Mouse (Mus musculus) ES-CJ7 (cell line): ENCODE measurements around the gene Fas.

Source experiments
- DNase-seq: peaks from one replicate; pipeline ENCODE4 v3.0.0; 2011; ENCODE audit warnings: low read depth, low spot score

The Fas gene

DNA sequence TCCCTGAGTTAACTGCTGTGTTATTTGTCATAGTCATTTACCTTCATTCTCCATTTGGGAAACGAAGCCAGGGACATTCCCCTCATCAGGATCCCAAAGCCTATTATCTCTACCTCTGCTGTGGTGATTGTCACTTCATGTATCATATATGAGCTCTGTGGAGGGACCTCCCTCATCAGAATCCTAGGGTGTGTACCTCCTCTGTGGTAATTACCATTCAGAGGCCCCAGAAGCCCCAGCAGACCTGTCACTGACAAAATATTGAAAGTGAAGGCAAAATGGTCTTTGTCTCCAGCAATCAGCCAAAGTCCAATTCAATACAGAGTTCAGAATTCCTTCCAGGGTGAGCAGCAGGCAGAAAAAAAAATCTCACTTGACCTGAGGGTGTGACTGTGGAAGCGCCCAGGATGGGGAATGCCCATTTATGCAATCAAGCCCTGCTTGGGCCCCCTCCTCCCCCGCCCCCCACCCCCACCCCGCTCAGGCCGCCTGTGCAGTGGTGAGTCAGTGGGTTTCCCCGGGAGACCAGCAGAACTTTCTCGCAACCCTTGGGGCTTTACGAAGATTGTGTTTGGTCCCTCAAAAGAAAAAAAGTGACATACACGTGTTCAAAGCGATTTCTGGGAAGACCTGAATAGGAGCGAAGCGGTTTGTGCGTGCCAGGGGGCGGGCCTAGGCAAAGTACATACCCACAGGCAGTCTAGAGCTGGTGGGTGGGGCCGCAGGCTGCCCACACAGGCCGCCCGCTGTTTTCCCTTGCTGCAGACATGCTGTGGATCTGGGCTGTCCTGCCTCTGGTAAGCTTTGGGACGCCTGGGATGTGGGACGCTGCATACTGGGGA, at the start of gene Fas:
Gene Fas, plus strand, starts transcription at position 719 of the 842 bp plus-strand sequence.
- DNase-seq = peak; percentile 55

DNA sequence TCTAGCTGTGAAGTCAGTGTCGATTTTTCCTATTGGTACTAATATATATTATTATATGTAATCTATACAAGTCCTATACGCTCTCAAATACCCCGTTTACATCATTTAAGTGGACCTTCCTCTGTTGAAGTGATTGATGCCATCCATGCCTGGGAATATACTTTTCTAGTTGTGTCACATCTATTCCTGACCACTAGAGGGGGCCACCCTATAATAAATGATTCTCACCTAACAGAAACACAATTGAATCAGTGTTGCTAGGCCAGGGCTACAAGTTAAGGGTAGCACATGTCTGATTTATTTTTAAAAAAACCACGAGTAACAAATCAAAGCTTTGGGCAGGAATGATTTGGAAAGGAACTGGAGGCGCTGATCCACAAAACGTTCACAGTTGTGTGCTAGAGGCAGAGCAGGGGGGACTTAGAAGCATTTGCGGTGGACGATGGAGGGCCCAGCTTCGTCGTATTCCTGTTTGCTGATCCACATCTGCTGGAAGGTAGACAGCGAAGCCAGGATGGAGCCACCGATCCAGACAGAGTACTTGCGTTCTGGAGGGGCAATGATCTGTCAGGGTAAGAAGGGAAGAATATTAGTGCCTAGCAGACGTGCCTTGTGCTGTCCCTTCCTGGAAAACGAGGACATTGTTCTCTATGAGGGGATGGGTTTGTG, 49.1 kb upstream of the Fas start:
- peak; percentile 40 for DNase-seq

DNA sequence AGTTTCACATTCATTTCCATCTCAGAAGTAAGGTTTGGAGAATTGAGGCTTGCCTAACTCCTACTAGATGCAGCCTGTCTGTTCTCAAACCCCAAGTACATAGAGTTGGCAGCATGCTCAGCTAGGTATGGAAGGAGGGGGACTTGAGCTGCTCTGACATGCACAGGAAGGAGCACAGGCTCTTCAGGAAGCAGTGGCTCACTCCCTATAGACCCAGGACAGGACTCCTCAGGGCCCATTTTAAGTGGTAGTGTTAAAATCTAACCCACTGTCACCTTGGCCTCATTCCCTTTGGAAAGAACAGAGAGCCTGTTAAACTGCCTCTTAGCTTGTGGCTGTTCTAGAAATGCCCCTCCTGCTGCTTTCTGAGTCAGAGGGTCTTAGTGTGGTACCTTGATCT, 47.5 kb upstream of the Fas start:
- DNase-seq = no peak

DNA sequence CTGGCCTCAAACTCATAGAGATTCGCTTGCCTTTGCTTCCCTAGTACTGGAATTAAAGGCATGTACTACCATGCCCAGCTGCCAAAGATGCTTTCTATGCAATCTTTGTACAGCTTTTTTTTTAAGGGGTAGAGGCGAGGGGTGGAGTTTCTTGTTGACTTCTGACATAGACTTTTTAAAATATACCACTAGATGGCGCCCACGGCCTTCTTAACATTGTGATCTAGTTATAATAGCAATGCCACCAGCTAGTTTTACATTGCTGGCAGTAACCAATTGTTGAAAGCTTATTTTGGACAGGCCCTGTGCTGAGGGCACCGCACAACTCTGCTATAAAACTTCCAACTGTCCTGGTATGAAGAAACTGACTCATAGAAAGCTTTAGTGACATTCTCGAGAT, 46.4 kb upstream of the Fas start:
- peak; percentile 71 for DNase-seq

DNA sequence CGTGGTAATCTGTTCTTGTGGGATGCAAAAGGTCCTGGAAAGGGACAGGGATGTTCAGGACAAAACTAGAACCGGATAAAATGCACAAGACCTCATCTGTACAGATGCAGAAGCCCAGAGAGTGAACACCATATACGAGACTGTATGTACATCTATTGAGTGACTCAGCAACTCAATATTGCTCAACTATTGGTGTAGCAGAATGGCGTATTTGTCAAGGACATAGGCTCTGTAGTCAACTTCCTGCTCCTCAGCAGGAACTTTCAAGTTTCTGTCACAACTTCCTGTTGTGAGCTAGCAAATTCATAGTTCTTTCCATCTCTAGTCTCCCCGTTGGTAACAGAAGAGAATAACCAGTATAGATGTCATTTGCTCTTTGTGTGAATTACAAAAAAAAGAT, 41.9 kb upstream of the Fas start:
- DNase-seq = no peak

DNA sequence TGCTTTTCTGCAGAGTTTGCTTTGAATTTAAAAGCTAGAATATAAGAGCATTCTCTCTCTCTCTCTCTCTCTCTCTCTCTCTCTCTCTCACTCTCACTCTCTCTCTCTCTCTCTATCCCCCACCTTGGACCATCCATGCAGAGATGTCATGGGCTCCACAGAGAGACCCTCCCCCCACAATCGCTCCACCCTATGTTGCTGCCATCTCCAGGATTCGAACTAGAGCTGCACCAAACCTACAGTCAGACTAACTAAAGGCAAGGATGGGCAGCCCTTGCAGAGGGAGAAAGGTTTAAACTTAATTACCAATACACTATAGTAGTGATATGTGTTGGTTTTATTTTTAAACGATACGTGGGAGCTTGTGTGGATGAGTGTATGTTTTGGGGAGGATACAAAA, 39.8 kb upstream of the Fas start:
- no peak for DNase-seq

DNA sequence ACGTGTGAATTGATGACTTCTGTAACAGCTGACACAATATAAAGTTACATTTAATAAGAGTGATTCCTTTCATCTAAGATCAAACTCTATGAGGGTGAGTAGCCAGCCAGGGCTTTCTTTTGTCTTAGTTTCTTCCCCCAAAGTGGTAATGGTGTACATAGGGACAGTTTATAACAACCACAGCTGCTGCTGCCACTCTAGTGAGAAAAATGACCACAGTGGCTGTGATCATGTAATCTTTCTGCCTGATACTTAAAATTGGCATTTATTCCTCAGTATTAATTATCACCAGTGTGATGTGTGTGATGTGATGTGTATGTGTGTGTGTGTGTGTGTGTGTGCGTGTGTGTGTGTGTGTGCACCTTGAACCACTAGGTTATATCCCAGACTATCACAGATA, 38.6 kb upstream of the Fas start:
- no peak for DNase-seq

DNA sequence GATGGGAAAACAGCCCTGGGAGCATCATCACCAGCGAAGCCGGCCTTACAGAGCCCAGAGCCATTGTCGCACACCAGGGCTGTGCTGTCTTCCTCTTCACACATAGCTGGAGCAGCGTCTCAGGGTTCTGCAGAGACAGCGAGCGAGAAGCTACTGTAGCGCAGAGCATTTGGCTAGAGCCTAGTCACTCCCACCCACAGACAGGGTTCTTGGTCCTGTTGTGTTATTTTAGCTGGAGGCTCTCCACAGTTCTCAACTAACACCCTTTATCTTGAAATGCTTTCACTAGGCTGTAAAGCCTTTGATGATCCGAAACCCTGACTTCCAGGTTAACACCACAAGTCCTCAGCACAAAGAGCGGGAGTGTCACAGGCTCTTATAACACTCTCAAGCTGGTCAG, 38.0 kb upstream of the Fas start:
- DNase-seq = no peak

DNA sequence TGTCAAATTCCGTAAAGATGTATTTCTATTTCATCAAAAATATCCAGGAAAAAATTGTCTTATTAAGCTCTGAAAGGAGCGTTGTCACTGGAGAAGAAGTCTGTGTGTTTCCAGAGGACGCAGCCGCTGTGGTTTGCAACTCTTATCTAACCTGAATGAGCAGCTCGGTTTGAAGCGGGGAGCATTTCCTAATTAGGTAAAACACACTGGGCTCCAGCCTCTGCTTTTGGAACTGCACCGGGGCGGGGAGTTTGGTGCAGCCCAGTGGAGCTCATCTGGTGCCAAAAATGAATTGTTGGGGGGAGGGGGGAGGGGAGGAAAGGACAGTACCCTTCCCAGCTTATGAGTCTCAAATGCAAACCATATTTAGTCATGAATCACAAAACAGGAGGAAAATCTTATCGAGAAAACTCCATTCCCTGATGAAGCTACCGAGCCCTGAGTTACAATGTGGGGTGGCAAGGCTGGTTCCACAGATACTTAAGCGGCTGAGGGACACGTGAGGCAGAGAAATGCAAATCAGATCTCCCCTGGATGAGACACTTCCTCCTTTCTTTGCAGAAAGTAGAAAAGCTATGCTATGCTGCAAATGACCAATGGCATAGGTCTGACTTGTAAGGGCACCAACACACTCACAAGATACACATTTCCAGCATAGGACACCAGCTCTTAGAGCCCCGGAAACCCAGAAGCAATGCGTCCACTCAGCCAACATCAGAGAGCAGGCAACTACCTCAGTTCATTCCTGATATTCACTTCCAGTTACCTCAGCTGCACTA, 36.2 kb upstream of the Fas start:
- no peak for DNase-seq

DNA sequence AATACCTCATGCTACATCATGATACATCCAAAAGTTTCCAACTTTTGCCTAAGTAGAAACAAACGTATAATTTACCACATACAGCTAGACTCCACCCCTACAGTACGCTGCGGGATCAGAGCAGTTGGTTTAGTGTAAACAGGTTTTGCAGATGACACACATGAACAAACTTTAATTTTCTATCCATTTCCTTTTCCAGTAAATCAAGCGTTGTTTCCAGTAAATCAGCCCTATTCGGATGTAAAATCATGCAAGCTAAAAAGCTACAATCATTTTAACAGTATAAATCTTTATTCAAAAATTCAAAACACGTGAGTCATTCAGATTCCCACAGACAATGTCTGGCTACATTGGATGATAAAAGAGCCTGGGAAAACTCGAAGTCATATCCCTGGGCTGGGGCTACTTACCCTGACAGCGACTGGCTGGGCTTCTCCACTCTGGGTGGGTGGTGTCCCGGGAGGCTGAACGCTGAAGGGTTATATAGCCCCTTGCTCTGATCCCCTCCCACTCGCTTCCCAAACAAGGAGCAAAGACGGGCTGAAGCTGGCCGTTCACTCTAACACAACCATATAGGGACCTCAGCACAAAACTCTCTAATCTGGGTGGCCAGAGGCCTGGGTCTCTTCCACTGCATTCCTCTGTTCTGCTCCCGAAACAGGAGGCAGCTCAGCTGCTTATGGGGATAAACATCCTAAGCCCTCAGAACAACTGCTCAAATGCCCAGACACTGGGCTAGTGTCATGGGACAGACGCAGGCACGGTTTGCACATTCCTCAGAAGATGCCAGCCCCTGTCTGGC, 35.4 kb upstream of the Fas start, which contains the start of gene Acta2:
Gene Acta2, minus strand, starts transcription at position 711 of the 802 bp plus-strand sequence.
- no peak for DNase-seq

DNA sequence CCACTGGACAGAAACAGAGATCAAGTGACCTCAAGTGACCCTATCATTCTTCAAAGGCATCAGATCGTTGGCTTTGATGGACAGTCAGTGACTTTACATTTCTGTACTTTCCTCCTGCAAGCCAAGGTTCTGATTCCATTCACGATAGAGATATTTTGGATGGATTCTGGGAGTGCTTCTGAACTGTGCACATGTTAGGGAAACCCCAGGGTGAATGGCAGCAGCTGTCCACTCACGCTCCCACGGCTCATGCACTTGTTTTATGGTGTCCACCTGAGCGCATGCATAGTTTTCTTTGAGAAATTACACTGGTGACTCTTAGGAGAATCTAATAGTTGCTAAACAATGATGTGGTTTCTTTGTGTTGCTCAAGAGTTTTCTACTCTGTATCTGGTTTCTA, 34.3 kb upstream of the Fas start:
- no peak for DNase-seq

DNA sequence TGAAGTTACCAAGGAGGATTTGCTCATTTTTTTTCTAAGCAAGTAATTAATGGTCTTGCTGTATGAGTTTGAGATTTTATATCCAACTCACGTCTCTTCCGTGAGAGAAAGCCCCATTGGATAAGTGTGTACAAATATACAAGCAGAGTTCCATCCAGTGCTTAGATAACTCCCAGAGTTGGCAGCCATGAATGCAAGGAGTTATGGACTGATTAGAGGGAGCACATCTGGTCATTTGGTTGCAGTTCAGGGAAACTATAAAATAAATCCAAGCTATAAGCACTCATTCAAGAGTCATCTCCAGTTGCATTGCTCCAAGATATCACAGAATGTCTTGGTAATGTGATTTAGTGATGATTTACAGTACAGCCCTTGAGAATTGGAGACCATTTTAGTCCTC, 33.5 kb upstream of the Fas start:
- DNase-seq = no peak

DNA sequence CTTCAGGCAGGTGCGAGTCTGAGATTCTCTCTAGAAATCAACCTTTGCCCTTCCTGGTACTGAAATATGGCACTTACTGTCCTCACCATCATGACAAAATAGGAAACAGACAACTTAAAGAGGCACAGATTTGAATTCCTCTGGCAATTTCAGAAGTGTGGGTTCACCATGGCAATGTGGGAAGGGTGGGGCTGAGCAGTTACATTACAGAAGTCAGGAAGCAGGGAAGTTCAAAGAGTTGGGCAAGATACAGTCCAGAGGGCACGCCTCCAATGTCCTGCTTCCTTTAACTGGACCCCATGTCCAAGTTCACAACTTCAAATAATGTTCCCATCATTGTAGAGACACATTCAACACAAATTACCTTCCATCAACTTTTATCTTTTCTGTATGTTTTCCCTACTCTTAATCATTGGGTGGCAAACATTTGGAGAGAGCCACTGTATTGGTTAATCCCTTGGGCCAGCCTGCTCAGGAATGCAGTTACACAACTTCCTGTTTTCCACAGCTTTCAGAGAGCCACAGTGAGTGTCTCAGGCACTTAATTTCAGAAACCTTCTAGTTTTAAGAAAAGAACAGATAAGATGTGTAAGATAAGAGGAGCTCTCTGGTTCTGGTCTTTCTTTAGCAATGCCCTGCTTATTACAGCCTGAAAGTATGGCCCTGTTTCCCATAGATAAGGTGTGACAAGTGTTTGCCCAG, 28.0 kb upstream of the Fas start:
- no peak for DNase-seq

DNA sequence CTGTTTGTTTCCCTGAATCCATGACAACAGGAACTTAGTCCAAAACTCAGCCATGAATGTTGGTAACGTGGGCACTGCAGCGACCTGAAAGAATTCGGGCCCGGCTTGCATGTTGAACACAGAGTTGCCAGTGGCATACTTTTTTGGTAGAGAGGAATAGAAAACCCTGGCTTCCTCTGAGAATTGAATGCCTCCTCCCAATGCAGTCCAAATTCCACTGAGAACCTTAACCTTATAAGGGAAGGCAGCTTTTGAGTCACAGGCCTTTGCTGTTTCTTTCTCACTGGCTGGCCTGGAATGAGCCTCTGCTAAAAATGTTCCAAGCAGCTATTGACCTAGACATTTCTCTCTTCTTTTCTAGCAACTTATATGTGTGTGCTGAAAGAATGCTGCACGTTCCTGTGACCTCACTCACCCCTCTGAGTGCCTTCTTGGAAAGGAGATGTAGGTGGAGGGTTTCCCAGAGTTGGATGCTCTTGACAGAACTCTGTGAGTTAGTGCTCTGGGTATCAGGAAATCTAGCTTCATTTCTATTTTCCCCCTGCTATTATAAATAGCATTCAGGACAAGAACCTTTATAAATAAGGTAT, 24.8 kb upstream of the Fas start:
- DNase-seq = no peak

DNA sequence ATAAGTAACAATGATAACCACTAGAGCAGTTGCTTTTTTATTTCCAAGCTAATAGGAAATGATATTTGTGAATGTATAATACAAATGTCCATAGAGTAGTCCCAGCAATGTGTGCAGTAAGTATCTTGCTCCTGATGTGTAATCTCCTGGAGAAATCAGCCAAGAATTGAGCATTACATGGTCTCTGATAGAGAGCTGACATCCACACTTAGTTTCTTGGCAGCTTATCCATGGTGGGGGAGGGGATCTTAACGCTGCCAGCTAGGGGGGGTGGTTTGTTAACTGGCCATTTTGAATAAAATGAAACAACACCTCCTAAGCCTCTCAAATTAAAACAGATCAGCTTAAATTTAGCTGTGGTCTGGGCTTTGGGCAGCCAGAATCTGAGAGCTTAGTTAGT, 21.5 kb upstream of the Fas start:
- no peak for DNase-seq

DNA sequence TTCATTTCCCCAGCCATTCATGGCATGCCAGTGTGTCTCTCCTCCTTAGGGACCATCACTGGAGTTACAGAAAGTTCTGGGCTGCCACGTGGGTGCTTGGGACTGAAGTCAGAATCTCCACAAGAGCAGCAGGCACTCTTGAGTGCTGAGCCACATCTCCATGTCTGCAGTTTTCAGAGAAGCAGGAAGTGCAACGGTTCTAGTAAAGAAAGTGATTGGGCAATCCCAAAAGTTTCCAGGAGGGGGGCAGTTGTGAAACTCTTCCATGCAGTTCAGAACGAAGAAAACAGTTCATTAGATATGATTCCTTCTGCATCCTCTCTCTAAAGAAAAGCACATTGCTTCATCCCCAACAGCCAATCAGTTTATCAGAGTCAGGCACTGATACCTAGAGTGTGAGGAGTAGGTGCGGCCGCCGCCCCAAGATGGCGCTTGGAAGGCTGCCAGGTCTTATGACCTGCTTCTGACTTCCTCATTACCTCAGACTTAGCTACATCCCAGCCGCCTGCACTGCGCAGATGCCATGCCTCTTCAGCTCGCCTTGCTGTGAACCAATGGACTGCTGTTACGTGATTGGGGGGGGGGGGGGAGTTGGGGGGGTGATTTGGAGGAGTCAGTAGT, 20.2 kb upstream of the Fas start:
- DNase-seq = peak; percentile 34

DNA sequence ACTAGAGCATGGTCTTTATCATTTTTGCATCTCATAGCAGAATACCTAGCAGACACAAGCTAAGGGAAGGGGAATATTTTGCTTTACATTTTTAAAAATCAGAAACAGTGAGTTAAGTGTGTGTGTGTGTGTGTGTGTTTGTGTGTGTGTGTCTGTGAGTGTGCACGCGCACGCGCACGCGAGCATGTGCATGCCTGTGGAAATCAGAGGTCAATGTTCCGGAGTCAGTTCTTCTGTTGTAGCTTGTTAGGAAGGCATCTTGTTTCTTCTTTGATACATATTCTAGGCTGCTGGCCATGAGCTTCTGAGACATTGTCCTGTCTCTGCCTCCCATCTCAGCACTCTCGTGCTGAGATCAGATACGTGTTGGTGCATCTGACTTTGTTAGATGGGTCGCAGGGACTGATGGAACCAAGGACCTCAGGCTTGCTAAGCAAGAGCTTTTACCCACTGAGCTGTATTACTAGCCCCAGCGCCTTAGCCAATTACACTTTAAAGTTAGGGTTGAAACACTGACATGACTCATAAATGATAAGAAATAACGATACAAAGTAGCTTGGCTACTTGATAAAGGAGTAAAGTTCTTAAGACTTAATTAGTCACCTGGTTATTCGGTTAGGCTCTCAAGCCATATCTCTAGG, 19.5 kb upstream of the Fas start:
- DNase-seq = no peak

DNA sequence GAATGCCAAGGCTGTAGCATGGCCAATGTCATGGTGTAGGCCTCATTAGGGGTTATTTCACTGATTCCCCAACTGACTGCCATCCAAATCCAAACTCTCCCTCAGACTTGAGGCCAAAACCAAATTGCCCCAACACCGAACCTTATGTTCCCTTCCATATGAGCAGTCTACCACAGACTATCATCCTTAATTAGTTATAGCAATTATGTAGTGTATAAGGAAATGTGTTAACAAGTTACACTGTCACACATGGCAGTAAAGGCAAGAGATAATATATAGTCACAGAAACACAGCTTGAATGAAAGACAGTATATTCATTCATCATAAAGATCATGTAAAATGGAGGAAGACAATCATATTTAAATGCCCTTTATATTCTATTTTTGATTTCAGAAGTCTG, 17.4 kb upstream of the Fas start:
- no peak for DNase-seq

DNA sequence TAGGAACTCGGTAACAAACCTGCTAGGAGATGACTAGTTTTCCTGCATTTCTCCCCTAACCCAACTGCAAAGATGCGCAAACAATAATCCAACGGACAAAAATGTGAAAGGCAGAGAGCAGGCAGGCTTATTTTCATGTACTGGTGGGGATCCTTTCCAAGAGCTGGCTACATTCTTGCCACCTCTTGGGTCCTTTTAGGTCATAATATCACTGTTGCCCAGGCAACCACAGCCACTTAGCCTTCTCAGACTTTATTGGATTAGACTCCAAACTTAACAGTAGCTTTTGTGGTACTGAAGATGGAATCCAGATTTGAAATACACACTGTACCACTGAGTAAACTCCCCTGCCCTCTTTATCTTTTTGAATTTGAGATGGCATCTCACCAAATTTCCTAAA, 12.4 kb upstream of the Fas start:
- no peak for DNase-seq

DNA sequence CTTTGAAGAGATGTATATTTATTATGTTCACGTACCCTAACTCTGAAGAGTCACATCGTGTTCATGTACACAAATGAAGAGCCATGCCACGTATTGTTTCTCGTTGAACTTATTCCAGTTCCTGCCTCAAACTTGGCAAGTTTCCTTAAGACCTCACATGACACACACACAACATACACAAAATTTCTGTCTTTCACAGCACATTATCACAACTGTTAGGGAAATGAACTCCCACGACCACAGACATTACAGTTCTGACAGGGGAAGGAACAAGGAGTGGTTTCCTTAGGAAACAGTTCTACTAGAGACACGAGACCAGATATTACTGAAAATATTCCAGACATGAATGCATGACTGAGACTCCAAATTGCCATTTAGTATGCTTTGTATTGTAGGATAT, 6.9 kb upstream of the Fas start:
- DNase-seq = no peak
